Mouse (Mus musculus): Measurements from ENCODE around the gene Cd63.

GRCm38 (mm10) chr10:128960142-128960541, 59.4 kb downstream of the Cd63 start:
- no peak for TF ChIP-seq CTCF (IDR thresholded peaks at IDR 0.05; ENCODE audit: extremely low read depth, insufficient read depth, low read length)
- no peak for TF ChIP-seq POLR2A (IDR thresholded peaks at IDR 0.05; ENCODE audit: extremely low read depth, insufficient read depth, low read length)

Measured in cortical plate, adult 2 months (tissue).